Mouse (Mus musculus): ENCODE measurements at regions not wholly inside any gene's neighbourhood (a gene's known extent, or its start where the extent isn't known, plus 50 kb on each side); places are given as distances from the start of the nearest gene placed in this dataset.

DNA sequence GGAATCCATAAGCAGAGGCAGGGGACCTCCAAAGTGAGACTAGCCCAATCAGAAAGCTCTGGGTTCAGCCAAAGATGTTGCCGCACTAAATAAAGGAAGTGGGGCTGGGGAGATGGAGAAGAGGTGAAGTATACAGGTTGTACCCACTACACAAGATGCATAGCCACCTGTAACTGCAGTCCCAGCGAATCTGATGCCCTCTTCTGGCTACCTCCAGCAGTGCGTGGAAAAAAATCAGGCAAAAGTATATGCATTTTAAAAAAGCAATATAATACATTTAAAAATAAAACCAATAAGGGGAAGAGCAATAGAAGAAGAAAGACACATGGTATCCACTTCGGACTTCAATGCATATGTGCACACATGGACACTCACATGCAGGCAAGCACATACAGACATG lies 183.8 kb upstream of the Tmem132c start:
- no peak overlapping the region for H3K27ac ChIP-seq
- TF ChIP-seq CTCF (conservative IDR thresholded peaks at IDR 0.05) = peak; percentile 53
- no peak overlapping the region for H3K4me3 ChIP-seq
- no peak for DNase-seq (ENCODE audit: low spot score in 2 of 2)

DNA sequence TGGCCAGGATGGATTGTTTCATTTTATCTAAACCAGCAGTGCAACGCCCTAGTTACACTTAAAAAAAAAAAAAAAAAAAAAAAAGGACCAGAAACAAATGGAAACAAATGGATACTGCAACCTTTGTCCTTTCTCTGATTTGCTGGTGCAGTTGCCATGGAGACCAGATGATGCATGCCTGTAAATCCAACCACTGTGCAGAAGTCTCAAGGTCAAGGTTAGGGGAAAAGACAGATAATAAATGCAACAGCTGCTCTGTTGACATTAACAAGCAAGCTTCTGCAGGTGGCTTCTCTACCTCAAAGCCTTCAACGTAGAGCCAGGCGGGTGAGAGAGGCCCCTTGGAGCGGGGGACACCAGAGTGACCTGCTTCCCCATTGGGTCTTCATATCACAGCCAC lies 167.3 kb upstream of the Tmem132c start:
- TF ChIP-seq CTCF (conservative IDR thresholded peaks at IDR 0.05) = no peak
- H3K27ac ChIP-seq = no peak overlapping the region
- no peak for DNase-seq (ENCODE audit: low spot score in 2 of 2)
- H3K4me3 ChIP-seq = no peak overlapping the region
